Mouse (Mus musculus): ENCODE measurements around the gene Ace.

DNA sequence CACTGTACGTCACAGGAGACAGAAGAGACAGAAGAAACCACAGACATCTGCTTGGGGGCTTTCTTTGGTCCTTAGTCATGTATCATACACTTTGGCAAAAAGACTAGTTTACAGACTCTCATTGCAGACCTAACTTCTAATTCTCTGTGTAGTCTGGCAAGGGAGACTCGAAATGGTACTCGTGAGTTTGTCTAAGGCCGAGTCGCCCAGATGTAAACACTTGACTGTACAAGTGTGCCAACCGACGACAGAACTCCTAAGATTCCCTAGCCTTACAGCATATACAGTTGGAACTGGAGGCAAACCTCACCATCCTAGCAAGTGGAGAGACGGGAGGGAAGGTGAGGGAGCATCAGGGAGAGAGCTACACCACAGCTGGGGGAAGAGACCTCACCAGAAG lies 34.0 kb upstream of the Ace start:
- TF ChIP-seq MAX (IDR thresholded peaks at IDR 0.05) (no peak), CTCF (IDR thresholded peaks at IDR 0.05; ENCODE audit: control insufficient read depth, insufficient read depth, insufficient read length) (no peak), MYOD1 (IDR thresholded peaks at IDR 0.05; ENCODE audit: control insufficient read depth, insufficient read length, low read depth) (no peak), MYOG (IDR thresholded peaks at IDR 0.05; ENCODE audit: control insufficient read depth, extremely low read depth, insufficient read length) (no peak)
